Mouse (Mus musculus) left cerebral cortex, adult 2 months (tissue): ENCODE data around the gene Ldlrap1. TPM values are rescaled to one million over a fixed set of nuclear protein-coding genes. Genes with fewer than 3 reads are reported as not detected.
"Not testable (repeated sequence)": the region's sequence is repeated elsewhere in the genome, so short reads cannot be mapped to it uniquely, and the experiment has no call there.

Experiments
- DNase-seq, 2 experiments: peaks; one replicate each; pipeline ENCODE4 v3.0.0; 2021 to 2022; ENCODE audit warnings: low spot score in 2 of 2, mixed read lengths in 1 of 2; ENCODE audit errors: extremely low spot score in 1 of 2
- H3K27ac ChIP-seq: fragments of 200-600 bp; 2 replicates; pipeline ENCODE4 v1.8.1; 2022
- H3K4me3 ChIP-seq: fragments of 200-600 bp; 2 replicates; pipeline ENCODE4 v1.8.1; 2022
- CTCF ChIP-seq: fragments of 200-600 bp; IDR thresholded peaks from 2 replicates; pipeline ENCODE4 v1.8.1; 2022; ENCODE audit warnings: antibody characterized with exemption, mild to moderate bottlenecking, moderate library complexity
- intact Hi-C: fragments of 180-260 bp; cut with DNase I; formaldehyde crosslinking; loops from one replicate; pipeline ENCODE4 v1.15.1; 2025
- total RNA-seq, 2 experiments: library from RNA; stranded (reverse); gene quantifications; 2 replicates each; pipeline ENCODE4 v1.2.3; 2021

Ldlrap1 gene
- total RNA-seq, 2 experiments from 2014 or later: 3.4 to 3.7 TPM

DNA sequence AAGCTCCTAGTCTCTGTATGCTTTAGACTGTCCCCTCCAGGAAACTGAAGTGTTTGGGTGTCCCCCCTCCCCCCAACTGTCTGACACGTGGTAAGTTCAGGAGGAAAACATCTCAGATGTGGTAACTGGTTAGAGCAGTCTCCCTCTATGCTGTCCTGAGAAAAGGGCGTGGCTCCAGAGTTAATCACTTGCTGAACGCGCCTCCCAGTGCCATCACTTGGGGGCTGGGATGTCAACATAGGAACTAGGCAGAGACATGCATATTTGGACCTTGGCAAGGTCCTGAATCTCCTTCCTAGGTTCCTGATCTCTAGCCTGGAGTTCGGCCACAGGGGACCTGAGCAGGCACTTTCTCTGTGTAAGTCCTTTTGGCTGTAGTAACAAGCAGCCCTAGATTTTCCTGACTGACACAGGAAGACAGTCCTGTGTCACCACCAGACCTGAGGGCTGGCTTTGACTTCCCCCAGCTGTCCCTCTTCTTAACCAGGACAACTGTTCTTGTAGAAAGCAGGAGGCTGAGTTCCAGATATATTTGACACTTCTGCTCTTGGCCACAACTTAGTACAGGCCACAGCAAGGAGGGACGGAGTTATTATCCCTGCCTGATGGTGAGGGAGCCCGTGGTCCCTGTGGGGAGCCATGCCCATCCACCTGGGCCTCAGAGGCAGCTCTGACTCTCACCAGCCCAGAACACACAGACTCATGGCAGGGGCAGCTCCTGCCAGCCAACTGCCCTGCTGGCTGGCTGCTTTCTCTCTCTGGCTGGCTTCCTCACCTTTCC is 28.9 kb upstream of the Ldlrap1 start:
- H3K4me3 ChIP-seq: no peak overlapping the region
- no peak overlapping the region for H3K27ac ChIP-seq
- TF ChIP-seq CTCF: no peak
- DNase-seq: no peak
- intact Hi-C loops: no loop called here

GRCm38 (mm10) chr4:134795819-134796485 is 28.1 kb upstream of the Ldlrap1 start:
- intact Hi-C loops: no loop called here
- no peak for TF ChIP-seq CTCF
- Histone ChIP-seq H3K4me3 (no peak overlapping the region), H3K27ac (no peak overlapping the region)
- DNase-seq: no peak

GRCm38 (mm10) chr4:134794959-134795358 is 27.1 kb upstream of the Ldlrap1 start:
- DNase-seq, H3K27ac ChIP-seq, H3K4me3 ChIP-seq, intact Hi-C loops: not testable (repeated sequence)

GRCm38 (mm10) chr4:134793213-134793956 is 25.6 kb upstream of the Ldlrap1 start:
- peak; percentile 46 to 53 for DNase-seq
- no peak overlapping the region for H3K27ac ChIP-seq
- intact Hi-C loops: loop anchor here (2.0 kb wide), 1 partner anchor 85 kb away; no protein-coding TSS in a partner anchor
- TF ChIP-seq CTCF: peak; percentile 90
- no peak overlapping the region for H3K4me3 ChIP-seq

DNA sequence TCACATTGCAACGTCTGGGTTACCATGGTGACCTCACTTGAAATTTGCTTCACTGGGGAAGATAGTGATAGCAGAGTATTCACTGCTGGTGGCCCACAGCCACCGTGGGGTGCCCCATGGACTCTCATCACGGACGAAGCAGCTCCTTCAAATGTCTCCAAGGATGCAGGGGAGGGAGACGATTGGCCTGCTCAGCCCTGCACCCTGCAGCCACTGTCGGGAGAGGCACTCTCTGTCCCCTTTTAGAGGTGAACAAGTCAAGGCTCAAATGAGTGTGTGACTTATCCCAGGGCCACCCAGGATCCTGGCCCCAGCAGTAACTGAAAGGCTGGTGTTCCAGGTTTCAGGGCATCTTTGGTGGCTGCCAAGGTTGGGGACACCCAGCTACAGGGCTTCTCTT is 23.9 kb upstream of the Ldlrap1 start:
- intact Hi-C loops: loop anchor here (2.0 kb wide), 1 partner anchor 87 kb away; no protein-coding TSS in a partner anchor
- no peak for DNase-seq
- Histone ChIP-seq H3K27ac (no peak overlapping the region), H3K4me3 (no peak overlapping the region)
- no peak for TF ChIP-seq CTCF

DNA sequence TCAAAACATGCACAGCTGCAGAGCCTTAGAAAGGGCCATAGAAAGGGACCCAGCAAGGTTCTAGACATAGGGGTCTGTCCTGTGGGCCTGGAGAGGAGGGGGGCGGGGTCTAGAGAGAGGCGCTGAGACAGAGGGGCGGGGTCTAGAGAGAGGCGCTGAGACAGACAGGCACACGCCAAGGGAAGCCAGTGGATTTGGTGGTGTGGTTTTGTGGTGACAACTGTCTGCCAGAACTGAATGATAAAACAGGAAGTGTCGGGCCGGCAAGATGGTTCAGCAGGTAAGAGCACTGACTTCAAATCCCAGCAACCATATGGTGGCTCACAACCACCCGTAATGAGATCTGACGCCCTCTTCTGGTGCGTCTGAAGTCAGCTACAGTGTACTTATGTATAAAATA is 19.1 kb upstream of the Ldlrap1 start:
- intact Hi-C loops: no loop called here
- TF ChIP-seq CTCF: no peak
- no peak for DNase-seq

DNA sequence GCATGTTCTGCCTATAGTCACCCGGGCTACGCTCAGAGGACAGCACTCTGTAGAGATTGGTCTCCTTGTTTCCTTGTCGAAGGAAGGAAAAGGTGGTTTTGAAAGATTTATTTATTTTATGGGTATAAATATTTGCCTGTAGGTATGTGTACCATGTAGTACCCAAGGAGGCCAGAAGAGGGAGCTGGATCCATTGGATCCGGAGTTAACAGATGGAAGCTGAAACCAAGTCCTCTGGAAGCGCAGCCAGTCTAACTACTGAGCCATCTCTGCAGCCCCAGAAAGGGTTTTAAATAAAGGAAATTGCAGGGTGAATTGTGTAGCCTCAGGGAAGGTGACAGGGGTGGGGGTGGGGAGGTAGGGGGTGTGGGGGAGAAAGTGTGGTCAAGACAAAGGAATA is 16.9 kb upstream of the Ldlrap1 start:
- Histone ChIP-seq H3K27ac (no peak overlapping the region), H3K4me3 (no peak overlapping the region)
- peak; percentile 36 for TF ChIP-seq CTCF
- intact Hi-C loops: no loop called here
- DNase-seq: no peak

More for the DNA sequence above, 19.1 kb upstream of the Ldlrap1 start:
- no peak overlapping the region for H3K4me3 ChIP-seq
- H3K27ac ChIP-seq: no peak overlapping the region

DNA sequence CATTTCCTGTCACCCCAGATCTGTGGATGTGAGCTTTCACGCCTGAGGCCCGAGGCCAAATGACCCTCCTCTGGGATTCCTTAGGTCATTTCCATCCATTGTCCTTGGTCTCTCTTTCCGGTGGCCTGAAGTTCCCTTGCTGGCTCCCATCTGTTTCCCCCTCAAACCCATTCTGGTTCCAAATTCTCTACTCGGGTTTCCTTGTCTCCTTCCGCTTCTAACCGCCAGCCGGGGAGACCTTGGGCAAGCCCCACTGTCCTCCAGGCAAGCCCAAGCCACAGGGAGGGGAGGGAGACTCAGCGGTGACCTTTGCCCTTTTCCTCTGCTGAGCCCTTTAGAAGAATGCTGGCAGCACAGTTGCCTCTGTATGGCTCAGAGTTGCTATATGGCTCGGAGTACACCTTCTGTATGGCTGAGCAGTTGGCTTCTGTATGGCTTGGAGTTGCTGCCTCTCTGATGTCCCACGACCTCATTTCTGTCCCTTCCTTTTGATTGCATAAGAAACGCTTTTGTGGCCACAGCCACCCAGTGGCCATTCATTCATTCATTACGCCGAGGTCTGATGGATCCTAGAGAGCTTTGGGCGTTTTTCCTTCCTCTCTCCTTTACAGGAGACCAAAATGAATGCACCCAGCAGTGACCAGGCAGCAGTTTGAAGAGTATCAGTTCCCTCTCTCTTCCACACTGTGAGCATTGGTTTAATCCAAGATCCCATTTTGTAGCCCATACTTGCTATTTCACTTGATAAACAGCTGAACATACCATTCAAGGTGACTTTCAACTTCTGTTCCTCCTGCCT is 11.5 kb upstream of the Ldlrap1 start:
- no peak for DNase-seq
- Histone ChIP-seq H3K27ac (no peak overlapping the region), H3K4me3 (no peak overlapping the region)
- intact Hi-C loops: no loop called here
- no peak for TF ChIP-seq CTCF

DNA sequence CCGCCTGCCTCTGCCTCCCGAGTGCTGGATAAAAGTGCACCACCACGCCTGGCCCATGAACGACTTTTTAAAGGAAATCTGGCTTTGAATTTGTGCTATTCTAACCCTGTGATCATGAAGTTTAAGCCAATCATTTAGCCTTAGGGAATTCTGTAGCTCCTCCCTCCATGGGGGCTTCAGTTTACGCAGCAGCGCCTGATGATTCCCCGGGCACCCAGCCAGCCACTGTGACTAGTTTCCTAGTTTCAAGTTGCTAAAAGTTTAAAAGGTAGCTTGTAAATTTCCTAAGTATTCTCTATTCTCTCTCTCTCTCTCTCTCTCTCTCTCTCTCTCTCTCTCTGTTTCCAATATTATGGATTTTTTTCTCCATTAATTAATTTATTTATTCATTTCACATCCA is 8.4 kb upstream of the Ldlrap1 start:
- Histone ChIP-seq H3K27ac (no peak overlapping the region), H3K4me3 (no peak overlapping the region)
- TF ChIP-seq CTCF: no peak
- no peak for DNase-seq
- intact Hi-C loops: no loop called here

DNA sequence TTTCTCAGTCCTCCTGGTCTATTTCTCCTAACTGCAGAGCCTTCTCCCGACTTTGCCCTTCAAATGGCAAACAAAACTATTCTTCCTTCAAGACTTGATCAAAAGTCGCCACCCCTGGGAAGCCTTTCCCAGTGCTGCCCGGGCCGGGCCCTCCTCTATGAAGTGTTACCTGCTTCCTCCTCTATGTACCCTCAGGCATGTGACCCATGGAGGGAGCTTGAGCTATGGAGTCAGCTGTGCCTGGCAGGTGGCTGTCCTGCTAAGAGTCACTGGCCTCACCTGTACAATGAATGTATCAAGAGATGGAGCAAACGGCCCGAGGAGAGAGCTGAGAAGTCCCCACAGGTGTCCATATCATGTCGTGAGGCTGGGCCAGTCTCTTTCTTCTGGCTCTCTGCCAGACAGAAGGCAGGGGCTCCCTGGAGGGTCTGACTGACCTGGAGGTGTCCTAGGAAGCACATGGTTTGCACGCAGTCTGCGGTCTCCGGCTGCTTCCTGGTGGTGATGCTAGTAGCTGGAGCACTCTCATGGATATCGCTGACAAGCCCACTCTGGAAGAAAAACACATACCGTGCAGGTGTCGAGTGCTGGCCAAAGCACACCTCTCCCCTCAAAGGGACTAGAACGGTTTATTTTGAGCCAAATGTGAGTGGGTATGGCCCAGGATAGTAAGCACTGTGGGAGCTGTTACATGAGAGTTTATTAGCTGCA is 7.6 kb upstream of the Ldlrap1 start:
- Histone ChIP-seq H3K27ac (no peak overlapping the region), H3K4me3 (no peak overlapping the region)
- no peak for DNase-seq
- intact Hi-C loops: no loop called here
- no peak for TF ChIP-seq CTCF

DNA sequence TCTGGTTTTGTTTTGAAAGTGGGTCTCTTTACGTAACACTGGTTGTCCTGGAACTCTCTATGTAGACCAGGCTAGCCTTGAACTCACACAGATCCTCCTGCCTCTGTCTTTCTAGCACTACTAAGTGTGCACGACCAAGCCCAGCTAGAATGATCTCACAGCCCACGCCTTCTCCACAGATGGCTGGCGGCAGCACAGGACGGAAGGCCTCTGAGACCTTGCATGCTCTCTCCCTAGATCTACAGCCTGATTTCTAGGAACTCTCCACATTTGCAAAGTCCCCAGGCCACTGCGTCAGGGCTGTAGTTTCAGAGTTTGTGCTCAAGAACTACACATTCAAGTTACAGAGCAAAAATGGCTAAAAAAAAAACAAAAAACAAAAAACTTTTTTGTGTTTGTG is 6.3 kb upstream of the Ldlrap1 start:
- no peak for TF ChIP-seq CTCF
- no peak for DNase-seq
- Histone ChIP-seq H3K27ac (no peak overlapping the region), H3K4me3 (no peak overlapping the region)
- intact Hi-C loops: no loop called here
